Mouse (Mus musculus): ENCODE measurements at regions not wholly inside any gene's neighbourhood (a gene's known extent, or its start where the extent isn't known, plus 50 kb on each side); places are given as distances from the start of the nearest gene placed in this dataset.

DNA sequence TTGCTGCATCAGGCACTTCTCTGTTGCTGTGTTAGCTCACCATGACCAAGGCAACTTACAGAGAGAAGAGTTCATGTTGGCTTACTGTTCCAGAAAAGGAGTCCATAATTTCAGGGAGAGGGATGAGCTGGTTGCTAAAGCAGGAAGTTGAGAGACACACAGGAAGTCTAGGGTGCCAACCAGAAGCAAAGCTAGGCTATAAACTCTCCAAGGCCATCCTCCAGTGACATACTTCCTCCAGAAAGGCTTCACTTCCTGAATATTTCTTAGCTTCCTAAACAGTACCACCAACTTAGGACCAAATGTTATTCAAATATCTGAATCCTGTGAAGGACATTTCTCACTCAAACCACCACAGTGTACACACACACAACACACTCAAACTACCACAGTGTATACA, 2010.6 kb downstream of the A830018L16Rik start:
- no peak for DNase-seq (ENCODE audit: low read depth)

DNA sequence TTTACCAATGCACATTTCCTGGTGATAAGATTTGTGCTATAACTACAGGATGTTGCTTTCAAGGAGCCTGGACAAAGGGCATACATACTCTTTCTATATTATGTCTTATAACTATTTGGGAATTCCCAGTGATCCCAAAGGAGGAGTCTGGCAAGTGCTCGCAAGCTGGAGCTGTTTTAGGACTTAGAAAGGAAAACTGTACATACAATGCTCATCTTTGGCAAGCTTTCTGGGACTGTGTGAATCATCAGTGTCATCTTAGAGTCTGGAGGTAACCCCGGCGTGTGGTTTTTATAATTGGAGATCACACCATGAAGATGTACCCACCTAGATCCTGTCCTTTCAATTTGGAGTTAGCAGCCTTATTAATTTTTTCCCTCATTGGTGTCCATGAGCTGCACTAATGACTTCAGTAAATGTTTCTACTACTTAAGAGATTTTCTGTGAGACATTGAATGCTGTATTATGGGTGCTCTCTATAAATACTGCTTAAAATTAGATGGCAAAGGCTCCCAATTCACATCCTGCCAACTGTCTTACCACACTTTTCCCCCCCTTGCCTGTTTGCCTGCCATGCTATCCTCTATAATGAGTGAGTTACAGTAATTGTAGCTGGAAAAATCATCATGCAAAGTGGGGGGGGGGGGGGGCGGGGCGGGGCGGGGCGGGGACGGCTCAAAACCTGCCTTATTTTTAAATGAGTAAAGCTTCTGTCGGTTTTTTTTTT, 2011.9 kb downstream of the A830018L16Rik start:
- DNase-seq (ENCODE audit: low read depth) = no peak

DNA sequence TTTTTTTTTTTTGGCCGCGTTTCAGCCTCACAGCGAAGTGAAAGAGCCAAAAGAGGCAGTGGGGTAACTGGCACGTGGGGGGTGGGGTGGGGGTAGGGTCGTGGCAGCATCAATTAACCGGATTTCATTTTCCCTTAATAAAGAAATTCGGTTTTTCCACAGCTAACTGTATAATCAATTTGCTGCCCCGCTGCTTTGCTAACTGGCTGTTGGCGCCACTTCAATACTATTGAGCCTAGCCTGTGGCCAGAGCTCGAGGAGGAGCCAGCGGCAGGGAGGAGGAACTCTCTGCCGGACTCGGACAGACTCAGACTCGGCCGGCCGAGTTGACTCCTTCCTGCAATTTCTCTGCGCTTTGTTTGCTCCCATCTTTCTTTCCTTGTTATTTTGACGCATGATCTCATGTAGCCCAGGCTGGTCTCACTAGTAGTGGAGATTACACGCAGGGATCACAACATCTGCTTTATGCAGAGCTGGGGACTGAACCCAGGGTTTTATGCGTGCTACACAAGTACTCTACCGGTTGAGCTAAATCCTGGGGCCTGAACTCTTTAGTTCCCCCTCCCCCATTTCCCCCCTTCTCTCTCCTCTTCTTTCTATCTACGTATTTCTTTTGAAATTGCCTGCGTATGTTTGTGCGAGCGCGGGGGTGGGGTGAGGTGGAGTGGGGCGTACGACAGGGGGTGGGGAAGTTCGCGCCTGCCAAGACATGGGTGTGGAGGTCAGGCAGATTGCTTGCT, 2012.6 kb downstream of the A830018L16Rik start:
- DNase-seq (ENCODE audit: low read depth) = no peak

DNA sequence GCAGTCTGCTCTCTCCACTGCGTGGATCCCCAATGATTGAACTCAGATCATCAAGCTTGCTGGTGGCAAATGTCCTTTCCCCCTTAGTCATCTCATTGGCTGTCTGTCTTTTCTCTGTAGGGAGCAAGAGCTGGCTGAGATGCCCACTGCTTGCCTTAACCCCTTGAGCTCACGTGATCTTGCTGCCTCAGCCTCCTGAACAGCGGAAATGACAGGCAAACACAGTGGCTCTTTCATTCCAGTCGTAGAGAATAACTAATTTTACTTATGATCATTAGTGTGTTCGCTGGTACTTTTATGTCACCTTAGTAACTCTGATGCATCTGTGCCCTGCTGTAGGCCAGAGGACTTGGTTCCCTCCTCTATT, 2013.1 kb downstream of the A830018L16Rik start:
- no peak for DNase-seq (ENCODE audit: low read depth)

DNA sequence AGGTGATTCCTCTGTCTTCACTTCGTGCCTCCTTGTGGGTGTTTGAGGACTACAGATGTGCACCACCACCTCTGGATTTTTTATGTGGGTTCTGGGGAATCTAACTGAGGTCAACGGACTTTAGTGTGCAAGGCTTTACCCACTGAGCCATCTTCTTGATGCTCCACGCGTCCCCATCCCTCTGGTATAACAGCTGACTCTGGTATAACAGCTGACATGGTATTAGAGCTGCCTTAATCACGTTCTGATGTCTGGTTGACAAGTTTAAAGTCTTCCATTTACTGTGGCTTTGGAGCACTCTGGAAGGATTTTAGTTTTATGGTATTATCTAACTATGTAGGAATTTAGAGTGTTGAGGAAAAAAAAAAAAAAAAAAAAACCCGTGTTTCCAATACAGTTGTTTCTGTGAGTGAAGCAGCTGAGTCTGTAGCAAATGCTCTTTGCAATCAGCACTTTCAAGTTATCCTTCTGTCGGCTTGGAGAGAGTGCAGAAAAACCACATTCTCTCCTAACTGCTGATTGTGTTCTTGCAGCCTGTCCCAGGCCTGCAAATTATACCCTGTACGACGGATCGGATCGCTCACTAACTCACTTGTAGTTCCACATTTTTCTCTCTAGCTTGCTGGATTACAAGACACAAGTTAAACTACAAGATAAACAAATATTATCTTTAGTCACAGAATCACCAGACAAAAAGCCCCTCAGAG, 2013.7 kb downstream of the A830018L16Rik start:
- no peak for DNase-seq (ENCODE audit: low read depth)

DNA sequence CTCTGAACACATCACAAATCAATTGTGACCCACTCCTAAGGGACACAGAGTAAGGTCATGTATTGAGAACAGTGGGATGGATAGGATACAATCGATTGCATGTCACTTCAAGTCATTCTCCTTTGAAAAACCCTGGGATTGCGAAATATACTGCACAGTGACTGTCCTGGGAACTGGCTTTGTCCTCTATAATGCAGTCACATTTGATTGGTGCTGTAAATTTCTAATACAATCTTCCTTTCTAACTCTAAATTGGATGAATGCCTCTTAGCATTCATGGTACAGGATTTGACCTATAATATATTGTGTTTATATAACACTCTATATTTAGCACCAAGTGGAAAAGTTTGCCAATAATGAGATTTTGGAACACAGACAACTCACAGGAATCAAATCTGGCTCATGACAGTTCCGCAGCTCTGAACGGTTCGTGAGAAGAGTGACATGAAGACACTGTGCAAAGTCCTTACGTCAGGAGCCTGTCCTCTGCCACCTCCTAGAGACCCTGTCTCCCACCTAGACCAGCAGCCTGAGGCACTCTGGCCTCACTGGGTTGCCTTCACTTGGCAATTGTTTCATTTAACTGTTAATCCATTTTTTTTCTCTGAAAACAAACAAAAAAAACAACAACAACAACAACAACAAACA, 2024.0 kb downstream of the A830018L16Rik start:
- peak; percentile 30 for DNase-seq (ENCODE audit: low read depth)

DNA sequence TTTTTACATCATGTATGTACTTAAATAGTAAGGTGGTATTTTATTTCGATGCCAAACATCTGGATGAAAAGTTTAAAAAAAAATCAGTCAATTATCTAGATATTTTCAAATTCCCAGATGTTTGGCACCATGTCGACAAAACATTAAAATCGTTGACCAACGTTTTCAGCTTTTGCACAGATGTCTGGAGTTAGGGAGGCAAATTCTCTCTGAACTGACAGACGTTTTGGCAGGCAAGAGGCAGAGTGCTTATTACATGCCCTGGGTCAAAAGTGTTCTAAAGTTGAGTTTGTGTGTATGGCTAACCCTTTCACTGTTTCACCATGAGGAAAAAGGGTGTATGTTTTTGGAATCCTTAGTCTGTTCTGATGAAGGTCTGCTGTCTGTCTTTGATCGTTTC, 2028.5 kb downstream of the A830018L16Rik start:
- no peak for DNase-seq (ENCODE audit: low read depth)

DNA sequence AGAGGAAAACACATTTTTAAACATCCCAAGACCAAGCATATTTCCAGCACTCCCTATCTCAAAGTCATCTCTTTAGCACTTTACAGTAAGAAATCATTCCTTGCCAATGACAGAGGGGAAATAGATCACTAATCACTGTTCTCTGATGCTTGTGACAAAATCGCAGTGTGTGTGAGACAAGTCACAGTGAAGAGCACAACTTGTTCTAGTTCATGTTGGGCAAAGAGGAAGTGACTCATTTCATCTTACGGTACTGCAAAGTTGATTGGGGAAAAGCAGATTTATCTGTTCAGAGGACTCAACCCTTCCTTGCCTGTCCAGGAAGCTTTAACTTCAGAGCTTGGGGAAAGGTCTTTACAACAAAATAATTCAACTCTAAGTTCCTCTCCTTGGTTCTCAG, 2040.6 kb downstream of the A830018L16Rik start:
- no peak for DNase-seq (ENCODE audit: low read depth)

DNA sequence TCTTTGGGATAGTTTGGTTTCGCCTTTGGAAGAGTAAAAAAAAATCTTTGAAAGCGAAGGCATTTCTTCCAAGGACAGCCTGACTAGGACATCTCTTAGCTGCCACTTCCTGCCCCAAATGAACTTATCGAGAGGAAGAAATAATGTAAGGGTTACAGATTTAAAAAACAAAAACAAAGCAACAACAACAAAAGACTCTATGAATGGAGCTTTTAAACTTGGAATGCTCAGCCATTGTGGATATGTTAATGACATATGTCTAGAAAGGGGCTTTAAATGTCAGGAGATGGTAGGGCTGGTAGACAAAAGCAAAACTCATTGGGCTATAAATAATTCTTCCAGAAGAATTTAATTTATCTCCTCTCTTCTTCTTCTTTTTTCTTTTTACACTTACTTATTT, 2041.7 kb downstream of the A830018L16Rik start:
- no peak for DNase-seq (ENCODE audit: low read depth)

DNA sequence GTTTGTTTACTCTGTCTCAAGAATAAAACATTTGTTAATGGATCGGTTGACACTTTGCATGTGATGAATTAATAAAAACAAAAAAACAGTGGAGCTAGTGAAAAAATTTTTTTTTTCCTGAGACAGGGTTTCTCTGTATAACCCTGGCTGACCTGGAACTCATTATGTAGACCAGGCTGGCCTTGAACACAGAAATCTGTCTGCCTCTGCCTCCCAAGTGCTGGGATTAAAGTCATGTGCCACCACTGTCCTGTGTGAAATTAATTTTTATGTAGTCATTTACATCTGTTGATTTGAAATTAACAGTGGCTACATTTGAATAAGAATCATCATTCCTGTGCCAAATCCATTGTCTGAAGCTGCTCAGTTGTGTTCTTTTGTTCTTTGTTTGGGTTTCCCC, 2050.4 kb downstream of the A830018L16Rik start:
- DNase-seq (ENCODE audit: low read depth) = no peak

DNA sequence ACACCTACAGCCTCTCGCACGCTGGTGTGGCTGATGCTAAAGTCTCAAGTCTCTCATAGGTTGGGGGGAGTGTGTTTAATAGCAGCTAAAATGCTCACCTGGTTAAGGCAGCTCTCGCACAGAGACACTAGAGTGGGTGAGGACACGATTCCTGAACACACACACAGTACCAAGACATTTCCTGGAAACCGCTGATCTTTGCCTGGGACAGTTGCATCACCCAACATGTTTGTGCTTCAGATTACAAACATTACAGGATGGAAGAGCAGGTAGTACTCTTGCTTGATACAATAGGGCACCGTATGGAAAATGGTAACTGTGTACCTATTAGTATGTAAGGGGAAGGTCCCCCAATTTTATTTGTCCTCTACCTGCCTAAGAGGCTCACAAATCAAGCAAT, 2053.3 kb downstream of the A830018L16Rik start:
- no peak for DNase-seq (ENCODE audit: low read depth)

DNA sequence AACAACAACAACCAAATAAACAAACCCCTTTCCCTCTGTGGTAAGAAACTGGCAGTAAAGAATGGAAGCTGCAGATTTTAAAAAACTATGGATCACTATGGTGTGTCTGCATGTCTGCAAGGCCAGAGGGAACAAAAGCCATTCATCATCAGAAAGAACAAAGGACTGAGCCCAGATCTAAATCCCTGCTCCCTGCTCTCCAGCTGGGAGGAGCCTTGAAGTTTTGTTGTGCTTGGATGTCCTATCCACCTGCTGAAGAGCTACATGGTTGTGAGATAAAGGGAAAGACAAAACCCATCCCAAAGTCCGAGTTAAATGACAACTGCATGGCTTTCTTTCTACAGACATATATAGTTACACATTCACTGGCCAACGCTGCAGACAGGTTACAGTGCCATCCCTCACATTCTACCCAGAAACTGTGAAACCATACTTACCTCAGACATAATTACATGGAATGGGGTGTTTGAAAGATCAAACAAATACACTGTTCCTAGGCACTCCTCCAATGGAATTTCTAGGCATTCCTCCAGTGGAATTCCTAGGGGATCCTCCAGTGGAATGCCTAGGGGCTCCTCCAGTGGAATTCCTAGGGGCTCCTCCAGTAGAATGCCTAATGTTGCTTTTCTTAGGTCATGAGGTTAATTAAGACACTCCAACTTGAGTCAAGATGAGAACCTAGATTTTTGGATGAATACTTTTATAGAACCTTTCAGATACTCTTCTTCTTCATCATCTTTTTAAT, 2054.2 kb downstream of the A830018L16Rik start:
- peak; percentile 24 for DNase-seq (ENCODE audit: low read depth)

DNA sequence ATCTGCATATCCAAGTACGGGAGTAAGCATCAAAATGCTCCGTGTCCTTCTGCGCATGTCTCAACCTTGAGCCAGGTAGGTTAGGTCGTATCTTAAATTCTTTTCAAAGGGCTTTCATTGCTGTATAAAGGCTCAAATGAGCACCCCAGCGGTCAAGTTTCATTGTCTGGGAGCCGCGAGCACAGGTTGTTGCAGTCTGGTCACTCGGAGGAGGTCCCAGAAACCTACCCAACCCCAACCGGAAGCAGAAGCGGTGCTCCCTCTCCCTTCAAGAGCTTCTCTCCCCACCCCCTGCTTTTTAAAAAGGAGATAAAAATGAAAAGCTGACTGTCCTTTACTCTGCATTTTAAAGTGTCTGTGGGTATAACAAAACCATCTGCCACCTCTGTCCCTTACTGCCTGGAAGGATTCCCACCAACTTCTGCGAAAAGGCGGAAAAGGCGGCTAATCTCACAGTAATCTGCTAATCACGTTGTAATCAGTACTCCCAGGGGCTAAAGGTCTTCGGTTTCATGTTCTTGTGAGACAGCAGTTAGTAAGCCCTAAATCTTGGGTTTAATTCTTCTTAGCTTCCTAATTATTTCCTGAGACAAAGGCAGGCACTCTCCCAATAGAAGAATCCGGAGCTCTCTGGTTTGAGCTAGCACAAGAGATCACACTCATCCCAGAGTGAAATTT, 2081.0 kb downstream of the A830018L16Rik start:
- DNase-seq (ENCODE audit: low read depth) = peak; percentile 19

DNA sequence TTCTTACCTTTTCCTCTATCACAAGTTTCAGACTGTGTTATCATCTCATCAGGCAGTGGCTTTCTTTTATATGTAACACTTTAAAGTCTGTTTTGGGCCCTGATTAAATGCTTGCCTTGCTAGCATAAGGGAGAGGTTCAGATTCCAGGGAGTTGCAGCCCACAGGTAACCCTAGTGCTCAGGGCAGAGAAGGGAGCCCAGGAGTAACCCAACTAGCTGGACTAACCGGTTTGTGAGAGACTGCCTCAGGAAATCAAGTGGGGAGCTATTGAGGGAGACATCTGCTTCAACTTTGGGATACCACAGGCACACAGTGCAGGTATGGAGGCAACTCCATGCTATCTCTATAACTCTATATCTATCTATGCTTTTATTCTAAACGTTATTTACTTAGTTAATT, 2082.5 kb downstream of the A830018L16Rik start:
- DNase-seq (ENCODE audit: low read depth) = peak; percentile 68

DNA sequence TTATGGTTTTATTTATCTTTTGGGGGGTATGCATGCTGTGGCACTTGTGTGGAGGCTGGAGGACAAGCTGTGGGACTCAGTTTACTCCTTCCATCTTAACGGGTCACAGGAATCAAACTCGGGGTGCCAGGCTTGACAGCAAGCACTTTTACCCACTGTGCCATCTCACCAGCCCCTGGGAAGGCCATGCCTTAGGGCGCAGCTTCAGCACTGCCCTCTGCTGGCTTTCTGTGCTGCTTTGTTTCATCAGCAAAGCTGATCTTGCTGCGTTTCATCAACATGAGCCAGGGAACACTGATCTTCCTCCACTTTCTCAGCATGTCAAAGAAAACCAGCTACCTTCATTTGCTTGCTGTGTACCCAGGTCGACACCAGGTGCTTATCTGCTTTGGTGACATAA, 2086.6 kb downstream of the A830018L16Rik start:
- DNase-seq (ENCODE audit: low read depth) = no peak

DNA sequence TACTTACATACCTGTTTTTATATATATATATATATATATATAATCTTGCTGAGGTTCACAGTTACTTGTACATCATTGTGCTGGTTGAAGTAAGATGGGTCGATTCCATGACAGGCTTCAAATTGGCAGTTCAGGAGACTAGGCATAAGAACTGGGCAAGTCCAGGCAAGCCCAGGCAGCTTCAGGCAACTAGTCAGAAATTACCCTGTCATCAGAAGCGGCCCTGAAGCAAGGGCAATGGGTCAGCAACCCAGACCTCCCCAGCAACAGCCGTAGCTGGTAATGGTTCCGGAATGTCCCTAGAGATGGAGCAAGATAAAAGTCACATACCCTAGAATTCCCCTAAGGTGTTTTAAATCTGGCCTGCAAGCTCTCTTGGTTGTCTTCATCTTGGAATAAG, 2088.0 kb downstream of the A830018L16Rik start:
- no peak for DNase-seq (ENCODE audit: low read depth)

DNA sequence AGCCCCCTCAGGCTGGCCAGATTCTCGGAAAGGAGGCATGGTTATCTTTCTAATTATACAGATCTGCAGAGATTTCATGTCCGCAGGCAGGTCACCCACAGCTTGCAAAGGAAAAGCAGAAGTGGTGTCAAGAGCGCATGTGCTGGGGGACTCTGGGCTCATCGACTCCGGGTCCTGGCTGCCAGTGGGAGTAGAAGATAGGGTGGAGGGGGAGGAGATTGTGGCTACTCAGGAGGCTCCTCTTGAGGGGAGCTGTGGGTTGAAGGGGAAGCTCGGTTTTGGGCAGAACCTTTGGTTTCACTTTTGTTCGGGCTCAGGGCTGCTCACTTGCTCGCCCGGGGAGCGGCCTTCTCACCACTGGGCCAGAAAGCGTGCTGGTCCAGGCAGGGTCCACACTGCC, 2099.9 kb downstream of the A830018L16Rik start:
- DNase-seq (ENCODE audit: low read depth) = no peak
